Mouse (Mus musculus): ENCODE results near the gene Ppia.
"Not testable (repeated sequence)": the region's sequence is repeated elsewhere in the genome, so short reads cannot be mapped to it uniquely, and the experiment has no call there.

Gene Ppia

DNA sequence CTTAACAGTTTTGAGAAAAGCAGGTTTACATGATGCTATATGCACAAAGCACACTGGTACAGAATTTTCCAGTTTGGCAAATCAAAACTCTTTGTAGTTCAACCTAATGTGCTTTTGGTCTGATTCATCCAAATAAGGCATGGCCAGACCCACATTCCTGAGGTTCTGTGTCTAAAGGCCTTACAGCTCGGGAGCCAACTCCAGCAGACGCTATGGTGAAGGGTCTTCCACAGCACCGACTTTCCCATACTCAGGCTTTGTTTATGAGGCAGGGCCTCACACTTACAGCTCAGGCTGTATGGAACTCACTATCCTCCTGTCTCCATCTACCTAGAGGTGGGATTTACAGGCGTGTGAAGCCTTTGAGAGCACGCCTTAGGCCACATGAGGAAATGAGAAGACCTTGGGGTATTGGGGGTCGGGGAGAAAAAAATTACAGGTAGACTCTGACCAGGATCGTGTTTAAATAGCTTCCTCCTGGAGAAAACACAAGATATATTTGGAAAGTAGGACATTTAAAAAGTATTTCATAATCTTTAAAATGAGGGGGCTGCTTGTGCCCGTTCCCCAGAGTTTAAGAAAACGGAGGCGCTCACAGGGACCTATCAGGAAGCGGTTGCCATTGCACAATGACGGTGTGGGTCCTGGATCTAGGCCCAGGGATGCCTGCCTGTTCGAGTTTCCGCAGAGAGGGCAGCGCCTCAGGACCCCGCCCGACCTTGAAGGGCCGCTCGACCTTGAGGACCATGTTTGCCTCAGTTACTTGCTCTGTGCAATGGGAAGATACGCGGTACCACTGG is at the start of gene Ppia:
Gene Ppia (plus strand): TSS at position 693 of the 800 bp plus-strand sequence.
- no peak for DNase-seq

DNA sequence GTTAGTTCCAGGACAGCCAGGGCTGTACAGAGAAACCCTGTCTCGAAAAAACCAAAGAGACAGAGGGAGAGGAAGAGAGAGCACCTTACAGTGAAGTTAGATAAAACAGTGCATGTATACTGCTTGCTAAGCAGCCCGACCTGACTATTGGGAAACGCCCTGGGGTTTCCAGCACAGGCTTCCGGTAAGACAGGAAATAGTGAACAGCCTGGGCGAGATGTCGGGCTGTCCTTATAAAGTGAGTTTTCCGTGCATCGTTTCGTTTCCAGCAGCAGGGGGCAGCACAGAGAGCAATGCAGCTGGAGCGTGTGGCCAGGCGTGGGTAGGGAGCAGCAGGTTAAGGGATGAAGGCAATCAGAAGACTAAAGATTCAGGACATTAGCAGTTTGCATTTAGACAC is 49.4 kb upstream of the Ppia start:
- DNase-seq, result peak; percentile 86

DNA sequence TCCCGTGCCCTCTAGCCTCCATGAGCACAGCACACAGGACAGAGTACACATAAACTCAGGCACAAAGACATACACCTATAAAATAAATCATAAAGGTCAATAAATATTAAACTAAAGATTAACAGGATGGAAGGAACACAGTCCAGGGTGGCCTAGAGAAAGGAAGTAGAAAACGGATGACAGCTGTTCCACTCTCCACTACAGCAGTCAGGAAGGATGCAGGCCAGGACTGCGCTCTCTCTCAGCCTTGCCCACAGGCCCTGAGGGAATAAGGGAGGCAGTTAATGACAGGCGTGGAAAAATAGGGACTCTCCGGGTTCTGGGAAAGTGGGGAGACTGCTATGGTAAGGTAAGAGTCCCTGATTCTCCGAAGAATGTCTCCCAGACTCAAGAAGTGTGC is 48.8 kb upstream of the Ppia start:
- DNase-seq, result no peak

DNA sequence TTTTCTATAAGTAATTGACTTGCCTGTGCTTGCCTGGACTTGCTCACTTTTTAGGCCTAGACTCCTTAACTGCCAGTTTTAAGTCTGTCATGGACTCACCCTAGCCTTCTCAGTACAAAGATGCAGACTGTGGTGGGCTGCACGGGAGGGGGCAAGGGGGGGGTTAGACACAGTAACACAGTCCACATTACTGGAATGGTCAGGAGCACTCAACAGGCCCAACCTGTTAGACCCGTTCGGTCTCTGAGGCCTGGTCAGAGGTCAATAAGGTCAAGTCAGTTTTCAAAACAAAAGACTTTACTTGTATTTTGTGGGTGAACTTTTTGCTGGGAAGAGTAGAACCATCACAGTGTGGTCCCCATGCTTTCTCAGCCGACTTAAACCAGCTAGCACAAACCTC is 48.1 kb upstream of the Ppia start:
- DNase-seq, result no peak

DNA sequence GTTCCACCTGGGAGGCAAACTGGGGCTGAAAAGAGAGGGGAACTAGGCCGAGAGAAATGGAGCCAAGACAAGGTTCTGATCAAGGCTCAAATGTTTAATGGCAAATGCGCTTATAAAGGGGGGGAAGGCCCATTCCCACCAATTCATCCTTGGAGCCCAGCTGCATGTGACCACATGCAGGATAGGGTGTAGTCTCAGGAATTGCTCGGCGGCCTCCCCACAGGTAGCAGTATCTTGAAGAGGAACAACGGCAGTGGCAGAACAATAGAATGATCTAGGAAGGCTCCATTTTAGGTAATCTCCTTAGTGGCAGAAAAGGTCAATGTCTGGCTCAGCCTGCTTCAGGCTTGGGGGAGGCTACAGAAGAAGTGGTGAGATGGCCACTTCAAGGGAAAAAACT is 47.3 kb upstream of the Ppia start:
- DNase-seq, result not testable (repeated sequence)

DNA sequence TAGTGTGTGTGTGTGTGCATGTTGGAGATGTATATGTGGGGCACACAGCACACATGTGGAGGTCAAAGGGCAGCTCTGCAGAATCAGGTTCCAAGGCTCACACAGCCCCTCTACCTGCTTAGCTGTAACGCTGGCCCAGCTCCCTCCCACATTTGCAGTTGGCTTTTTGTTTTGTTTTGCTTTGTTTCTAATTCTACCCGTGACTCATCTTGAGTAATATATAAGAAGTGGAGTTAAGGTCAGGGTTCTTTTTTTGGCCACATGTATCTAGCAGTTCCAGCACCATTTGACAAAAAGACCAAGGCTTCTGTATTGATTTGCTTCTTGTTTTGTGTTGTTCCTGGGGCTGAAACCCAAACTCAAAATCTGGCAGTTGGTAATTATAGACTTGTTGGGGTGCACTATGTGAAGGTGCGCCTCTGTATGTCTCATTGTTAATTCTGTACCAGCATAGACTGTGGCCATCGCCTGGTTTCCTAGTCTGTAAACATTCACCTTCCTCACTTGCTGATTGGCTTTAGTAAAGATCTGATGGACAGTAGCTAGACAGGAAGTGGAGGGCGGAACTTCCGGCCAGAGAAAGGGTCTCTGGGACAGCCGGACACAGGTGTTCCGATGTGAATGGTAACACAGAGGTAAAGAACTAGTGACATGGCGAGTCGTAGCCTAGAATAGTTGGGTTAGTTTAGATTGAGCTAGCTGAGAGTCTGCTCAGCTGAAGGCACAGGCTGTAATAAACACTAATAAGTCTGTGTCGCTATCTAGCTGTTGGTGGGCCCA is 43.7 kb upstream of the Ppia start:
- no peak for DNase-seq

DNA sequence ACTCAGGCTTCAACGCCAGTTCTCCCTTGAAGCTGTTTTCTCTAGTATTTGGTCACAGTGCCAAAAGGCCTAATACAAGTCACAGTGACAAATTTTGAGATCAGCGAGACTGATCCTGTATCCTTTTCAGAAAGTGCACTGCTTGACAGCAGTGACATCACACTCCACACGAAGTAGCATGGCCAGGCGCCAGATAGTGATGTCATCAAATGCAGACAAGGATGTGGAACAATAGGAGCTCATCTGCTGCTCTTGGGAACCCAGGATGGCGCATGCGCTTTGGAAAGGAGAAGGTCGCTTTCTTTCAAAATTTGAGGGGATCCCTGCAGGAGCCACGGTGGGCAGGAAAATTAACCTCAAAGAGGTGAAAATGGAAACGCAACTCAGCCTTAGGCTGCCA is 42.5 kb upstream of the Ppia start:
- DNase-seq, result no peak

DNA sequence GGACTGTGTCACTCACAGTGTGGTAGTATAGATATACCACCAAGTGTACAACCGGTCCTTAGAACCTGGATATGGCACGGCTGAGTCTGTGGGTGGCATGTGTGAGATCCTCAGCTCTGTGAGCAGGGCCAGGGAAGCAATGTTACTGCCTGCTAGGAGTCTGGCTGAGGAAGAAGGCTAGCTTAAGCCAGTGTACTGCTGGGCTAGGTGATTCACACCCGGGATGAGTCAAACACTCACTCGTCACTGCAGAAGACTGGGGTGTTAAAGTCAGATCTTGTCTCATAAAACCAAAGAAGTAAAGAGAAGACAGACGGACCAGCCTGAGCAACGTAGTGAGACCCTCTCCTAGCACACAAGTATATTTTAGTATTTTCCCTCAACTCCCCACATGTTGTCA is 34.3 kb upstream of the Ppia start:
- no peak for DNase-seq

DNA sequence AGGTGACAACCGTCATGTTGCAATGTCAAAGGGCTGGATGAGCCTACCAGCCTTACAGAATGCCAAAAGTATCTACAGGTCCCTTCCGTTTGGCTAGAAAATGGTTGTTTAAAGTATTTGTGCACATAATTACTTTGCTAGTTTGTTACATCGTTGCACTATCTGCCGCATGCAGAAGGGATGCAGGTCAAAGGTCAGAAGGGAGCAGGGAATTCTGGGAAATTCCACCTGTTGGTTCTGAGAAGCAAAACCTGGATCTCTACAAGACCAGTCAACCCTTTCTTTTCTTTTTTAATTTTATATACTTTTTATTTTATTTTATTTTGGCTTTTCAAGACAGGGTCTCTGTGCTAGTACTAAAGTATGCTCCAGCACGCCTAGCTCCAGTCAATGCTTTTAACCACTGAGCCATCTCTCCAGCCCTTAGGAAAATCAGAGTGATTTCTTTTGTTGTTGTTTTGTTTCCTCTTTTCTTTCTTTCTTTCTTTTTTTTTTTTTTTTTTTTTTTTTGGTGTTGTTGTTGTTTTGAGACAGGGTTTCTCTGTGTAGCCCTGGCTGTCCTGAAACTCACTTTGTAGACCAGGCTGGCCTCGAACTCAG is 27.0 kb upstream of the Ppia start:
- DNase-seq, result no peak

DNA sequence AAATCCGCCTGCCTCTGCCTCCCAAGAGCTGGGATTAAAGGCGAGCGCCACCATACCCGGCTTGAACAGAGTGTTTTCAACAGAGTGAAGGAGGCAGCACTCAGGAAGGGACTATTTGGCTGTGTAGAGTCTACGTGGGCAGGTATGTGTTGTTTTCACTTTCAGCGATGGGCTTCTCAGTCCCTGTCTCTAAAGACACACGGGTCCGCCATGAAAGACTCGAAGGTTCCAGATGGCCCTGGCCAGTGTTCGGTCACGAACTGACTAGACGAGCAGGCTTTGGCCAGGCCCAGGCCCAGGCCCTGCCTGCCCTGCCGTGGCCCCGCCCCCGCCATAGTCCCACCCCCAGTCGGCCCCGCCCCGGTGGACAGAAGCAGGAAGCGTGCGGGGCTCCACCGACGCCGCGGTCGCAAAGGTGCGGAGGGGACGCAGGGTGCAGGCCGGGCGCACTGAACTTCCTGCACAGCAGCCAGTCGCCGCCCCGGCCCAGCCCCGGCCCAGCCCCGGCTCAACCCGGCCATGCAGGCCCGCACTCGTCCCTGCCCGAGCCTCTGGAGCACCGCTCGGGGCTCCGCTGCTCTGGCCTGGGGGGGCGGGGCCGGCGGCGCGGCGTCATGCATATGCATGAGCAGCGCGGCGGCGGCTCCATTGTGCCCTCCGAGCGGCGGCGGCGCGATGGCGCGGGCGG is 26.4 kb upstream of the Ppia start, which contains the start of gene Zmiz2:
Gene Zmiz2 (plus strand): TSS at position 349 of the 688 bp plus-strand sequence.
- peak; percentile 95 for DNase-seq

DNA sequence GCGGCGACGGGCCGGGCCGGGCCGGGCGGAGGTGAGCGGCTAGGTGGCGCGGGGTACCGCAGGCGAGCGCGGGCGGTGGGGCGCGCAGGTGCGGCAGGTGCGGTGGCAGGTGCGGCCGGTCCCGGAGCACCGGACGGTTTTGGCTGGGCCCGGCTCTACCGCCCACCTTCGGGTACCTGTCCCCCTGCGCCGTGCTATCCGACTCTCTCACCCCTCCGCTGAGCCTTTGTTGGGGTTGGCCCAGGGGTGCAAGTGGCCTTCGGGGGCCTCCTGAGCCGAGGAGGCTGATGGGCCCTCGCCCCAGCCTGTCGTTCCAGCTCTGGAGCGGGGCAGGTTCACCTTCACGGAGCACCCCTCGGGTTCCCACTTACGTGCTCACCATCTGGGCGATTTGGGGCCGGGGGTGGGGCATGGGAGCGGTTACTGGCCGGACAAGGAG is 25.7 kb upstream of the Ppia start:
- no peak for DNase-seq

DNA sequence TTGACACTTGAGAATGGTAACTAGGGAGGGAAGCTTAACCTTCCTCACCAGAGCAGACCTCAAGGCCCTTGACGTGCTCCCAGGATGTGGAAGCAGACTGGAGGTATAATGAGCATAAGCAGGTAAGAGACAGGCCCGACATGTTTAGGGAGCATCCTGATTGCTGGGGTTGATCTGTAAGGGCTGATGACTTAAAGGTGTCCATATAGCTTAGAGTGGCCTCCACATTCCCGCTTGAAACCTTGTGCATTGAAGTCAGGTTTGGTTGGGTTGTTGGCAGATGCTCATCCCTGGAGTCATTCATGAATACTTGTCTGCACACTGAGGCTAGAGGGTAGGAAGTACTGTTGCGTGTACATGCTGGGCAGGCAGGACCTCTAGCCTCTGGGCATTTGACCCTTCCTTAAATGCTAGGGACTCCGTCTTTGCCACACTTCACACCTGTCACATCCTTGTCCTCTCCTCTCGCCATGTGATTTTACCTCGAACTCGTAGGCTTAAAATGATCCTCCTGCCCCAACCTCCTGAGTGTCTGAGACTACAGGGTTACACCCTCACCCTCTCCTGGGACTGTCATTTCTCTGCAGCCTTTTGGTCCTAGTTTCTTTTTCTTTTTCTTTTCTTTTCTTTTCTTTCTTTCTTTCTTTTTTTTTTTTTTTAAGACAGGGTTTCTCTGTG is 24.7 kb upstream of the Ppia start:
- DNase-seq, result no peak

DNA sequence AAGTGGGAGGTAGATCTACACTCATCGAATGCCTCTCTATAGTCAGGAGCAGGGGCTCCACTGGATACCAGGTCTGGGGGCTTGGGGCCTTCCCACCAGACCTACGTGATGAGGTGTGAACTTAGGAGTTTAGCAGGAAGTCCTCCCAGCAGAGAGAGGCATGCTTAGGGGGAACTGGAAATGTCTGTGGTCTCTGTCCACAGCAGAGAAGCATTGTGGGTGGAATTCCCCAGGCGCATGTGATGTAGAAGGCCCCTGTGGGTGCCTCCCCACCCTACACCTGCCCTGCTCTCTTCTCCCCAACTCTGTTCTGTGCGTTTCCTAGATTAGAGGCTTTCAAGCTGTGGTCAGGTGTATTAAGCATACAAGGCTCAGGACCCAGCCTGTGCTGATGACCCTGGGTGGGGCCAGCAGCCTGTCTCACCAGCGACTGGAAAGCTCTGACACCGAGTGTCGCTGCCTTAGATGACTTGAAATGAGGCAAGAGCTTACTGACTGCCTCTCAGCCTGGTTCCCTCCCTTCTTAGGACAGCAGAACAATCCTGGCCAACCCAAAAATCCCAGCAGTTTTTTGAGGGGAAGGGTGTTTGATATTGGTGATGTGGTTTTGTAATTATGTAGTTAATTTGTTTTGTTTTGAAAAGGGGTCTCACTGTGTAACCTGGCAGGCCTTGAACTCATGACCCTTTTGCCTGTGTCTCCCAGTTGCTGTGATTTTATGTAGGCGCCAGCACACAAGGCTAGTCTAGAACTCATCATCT is 23.5 kb upstream of the Ppia start:
- DNase-seq, result peak; percentile 38

DNA sequence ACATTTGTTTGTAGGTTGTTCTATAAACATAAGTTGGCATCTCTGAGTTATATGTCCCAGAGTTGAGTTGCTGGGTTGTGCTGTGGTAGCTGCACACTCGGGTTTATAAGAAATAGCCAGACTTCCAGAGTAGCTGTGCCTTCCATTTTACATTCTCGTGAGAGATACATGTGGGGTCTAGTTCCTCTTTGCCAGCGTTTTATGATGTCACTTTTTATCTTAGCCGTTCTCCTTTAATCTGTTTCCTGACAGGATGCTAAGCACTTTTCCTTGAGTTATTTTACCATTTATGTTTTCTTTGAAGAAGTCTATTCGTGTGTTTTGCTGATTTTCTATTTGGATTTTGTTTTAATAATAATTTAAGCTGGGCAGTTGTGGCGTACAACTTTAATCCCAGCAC is 22.4 kb upstream of the Ppia start:
- no peak for DNase-seq

DNA sequence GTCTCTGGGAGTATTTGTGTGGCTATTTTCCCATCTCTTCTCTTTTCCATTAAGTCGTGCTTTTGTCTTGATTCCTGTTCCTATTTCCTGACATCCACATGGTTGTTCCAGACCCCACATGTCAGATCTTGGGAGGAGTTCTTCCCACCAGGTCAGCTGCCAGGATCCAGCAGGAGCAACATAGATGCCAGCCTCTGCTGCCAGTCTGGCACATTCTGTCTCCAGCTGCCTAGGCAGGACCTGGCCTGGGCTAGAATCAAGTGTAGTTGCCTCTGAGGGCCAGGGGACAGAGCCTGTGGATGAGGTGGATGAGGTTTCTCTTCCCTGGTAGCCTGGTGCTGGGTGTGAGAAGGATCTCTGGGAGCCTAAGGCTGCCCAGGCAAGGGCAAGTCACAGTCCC is 21.4 kb upstream of the Ppia start:
- DNase-seq, result no peak

DNA sequence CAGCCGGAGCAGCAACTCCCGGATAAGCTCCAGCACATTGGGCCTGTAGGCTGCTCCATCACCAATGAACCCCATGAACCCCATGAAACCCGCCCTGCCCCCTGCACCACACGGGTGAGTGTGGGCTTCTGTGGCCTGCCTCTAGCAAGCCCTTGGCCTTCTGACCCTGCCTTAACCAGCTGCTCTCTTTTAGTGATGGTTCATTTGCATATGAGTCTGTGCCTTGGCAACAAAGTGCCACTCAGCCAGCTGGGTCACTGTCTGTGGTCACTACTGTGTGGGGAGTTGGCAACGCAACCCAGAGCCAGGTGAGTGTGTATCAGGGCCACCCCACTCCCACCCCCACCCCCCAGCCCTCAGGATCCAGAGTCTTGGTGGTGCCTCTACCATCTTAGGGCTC is 19.7 kb upstream of the Ppia start:
- DNase-seq, result no peak

DNA sequence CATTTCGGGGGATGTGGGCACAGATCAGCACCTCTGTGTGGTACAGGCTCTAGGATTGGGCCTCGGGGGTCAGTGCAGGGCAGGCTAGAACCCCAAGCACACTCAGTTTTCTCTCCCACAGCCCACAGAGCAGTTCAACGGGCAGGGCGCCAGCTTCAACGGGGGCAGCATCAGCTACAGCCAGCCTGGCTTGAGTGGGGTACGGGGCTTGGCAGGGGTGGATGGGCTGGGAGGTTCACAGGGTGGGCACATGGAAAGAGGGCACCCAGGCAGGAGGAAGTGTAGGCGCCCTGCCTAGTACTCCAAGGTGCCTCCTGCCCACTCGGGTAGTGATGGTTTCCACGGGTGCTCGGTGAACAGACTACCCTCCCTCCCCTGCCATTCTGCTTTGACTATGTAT is 17.1 kb upstream of the Ppia start:
- no peak for DNase-seq

DNA sequence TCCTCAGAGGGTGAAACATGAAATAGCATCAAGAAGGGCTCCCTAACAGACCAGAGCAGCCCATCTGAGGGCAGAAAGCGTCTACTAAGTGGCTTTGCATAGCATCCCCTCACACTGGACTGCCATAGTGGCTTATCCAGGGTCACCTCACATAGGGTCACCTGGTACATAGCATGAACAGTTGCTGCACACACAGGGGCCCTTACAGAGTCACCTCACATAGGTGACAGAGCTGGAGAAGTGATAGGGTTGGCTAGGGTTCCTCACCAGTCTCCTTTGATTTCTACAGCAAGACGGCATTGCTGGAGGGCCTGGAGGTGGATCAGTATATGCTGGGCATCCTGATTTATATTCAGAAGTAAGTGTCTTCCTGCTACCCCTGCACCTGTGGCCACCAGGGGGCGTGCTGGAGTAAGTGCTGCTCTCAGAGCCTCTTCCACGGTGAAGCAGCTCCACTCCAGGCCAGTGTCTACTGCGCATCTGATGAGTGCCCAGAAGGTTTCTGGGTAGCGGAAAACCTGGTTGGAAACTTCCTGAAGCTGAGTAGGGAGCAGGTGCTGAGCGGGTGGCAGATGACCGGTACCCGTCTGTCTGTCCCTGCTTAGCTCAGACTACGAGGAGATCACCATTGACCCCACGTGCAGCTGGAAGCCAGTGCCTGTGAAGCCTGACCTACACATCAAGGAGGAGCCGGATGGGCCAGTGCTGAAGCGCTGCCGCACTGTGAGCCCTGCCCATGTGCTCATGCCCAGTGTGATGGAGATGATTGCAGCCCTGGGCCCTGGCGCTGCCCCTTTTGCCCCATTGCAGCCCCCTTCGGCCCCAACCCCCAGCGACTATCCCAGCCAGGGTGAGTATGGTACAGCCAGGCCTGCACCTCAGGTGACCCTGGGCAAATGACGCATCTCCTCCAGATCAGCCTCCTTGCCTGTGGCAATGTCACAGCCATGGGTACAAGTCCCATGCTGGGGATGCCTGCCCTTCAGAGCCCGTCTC is 12.4 kb upstream of the Ppia start:
- DNase-seq, result peak; percentile 87

DNA sequence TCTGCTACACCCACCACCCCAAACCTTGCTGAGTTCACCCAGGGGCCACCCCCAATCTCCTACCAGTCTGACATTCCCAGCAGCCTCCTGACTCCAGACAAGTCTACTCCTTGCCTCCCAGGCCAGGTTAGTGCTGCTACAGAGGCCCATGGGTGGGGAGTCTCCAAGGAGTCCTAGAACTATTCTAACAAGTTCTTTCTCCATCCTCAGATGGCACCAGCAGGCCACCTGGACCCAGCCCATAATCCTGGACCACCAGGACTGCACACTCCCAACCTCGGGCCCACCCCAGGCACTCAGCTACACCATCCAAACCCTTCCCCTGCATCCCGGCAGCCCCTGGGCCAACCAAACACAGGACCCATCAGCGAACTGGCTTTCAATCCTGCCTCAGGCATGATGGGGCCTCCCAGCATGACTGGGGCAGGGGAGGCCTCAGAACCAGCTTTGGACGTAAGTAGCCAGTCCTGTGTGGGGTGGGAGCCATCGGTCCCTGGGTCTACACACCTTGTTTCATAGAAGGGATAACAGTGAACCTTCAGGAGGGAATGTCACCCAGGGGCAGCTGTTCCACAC is 11.3 kb upstream of the Ppia start:
- DNase-seq, result no peak
